Mouse (Mus musculus) thymus, postnatal 14 days (tissue): ENCODE data around the gene Ssbp3.

Experiments
- DNase-seq: peaks from one replicate; pipeline ENCODE4 v3.0.0; 2021

Gene Ssbp3

DNA sequence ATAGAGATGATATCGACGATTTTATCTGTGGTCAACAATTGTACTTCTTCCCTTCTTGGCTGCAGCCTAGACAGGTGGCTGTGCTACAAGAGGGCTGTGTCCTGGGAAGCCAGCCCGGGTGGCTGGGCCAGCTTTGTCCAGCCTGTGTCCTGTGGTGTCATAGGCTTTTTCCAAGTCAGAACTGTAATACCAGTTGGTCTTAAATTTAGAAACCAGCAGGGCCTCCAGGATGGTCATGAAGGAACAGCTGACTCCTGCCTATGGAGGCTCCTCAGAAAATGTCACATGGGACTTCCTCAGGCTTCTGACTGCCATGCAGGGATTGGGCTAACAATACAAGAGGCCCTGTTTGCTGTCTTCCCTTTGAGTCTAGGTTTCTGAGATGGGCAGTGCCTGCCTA lies 102.1 kb downstream of the Ssbp3 start:
- DNase-seq, result no peak

DNA sequence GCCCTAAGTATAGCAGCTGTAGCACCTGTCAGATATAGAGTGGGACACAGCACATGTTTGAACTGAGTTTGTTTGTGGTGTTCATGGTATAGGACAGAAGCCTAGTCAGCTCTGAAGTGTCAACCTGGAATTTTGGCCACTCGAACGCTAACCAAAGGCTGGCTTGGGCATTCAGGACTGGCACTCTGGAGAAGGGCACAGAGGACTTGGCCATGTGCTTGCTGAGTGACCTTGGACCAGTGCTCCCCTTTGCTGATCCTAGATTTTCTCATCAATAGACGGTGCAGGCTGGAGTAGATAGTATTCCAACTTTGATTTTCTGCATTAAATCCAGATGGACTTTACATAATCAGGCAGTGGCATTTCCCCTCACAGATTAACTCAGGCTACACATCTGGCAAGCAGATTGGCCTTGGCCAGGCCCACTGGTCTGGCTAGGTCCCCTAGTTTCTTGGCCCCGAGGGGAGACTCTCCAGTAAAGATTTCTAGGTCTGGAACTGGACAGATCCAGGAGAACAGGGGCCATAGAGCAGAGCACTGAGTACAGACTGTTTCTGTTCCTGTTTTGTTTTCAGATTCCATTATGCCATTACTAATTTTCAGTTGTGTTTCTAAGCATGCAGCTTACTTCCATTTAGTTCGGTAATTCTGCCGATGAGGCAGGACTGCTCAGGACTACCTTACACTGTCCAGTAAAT lies 102.8 kb downstream of the Ssbp3 start:
- DNase-seq, result no peak

DNA sequence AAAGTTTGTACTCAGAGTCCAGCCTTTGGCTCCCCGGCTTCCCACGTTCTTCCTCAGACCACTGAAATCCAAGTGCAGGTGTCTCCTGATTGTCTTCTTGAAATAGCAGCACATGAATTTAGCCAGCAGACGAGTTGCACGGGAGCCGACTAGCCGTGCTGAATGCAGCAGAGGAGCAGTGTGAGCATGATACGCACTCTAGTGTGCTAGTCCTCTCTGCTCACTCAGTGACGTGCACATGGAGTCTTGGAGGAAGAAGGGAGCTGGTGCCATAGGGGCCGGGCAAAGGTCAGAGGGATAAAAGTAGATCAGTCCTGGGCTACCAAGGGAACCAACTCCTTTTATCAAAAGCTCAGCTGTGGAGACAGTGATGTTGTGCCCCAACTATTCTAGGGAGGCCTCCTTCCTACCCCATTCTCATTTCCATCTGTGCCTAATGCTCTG lies 103.3 kb downstream of the Ssbp3 start:
- no peak for DNase-seq

DNA sequence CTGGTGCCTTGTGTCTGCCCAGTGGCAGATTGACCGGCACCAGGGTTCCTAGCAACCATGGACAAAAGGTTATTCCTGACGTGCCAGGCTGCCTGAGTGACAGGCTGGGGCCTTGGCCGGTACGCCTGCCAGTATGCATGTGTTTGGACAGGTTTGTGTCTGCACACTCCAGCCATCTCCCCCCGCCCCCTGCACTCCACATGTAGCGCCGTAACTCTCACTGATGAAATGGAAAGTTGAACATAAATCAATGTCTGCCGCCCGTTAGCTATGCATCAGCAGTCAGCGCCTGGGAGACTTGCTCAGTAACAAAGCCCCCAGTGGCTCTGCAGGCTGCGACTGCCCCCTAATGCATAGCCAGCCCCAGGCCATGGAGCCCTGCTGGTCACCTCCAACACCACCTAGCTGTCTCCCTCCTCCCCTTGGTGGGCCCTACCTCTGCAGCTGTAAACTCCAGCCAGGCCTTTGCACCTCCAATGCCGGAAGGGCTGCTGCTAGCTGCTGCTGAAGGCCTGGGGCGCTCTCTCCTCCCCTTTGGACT lies 105.5 kb downstream of the Ssbp3 start:
- DNase-seq, result no peak

DNA sequence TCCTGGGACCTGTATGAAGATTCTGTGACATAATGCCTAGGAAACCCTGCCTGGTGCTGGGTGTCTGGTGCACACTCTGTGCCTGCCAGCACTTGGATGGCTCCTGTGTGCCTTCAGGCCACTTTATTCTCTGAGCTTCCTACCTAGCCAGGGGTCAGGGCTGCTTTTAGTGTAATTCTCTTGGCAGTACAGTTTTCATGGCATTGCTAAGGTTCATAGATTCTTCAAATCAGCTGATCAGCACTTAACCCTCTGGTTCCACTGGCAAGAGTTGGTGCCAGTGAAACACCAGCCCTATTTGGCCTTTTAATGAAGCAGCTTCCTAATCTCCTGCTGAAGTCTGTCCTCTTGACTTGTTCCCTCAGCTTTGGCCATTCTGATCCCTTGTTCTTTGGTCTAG lies 106.8 kb downstream of the Ssbp3 start:
- DNase-seq, result no peak

DNA sequence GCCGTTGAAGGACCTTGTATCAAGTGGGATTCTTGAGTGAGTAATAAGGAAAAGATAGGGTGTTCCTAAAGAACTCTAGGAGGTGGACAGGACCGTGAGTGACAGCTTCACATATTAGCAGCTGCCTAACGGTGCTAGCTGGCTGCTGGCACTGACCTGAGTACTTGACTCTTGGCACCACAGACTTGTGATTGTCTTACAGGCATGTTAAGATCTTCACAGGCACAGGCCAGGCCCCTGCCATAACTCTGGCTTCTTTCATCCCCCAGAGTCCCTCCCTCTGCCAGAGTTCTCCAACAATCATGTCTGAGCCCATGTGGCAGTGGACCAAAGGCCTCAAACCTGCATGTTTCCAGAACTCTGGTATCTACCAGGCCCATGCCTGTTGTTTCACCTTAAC lies 108.0 kb downstream of the Ssbp3 start:
- DNase-seq, result no peak

DNA sequence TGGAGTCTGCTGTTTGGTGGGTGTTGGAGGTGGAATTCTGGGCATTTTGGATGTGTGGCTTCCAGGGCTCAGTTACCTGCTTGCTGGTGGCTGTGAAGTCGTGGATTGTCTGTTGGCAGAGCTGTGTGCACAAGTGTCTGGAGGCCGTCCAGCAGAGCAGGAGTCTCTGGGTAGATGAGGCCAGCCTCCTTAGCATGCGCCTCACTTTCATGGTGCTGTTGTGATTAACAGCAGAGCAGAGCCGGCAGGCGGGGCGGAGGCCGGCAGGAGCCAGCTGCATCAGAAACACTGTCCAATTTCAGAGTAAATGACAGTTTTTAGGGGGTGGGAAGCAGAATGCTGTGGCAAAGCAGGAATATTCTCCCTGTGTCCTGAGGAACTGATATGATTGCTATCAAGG lies 108.5 kb downstream of the Ssbp3 start:
- no peak for DNase-seq

DNA sequence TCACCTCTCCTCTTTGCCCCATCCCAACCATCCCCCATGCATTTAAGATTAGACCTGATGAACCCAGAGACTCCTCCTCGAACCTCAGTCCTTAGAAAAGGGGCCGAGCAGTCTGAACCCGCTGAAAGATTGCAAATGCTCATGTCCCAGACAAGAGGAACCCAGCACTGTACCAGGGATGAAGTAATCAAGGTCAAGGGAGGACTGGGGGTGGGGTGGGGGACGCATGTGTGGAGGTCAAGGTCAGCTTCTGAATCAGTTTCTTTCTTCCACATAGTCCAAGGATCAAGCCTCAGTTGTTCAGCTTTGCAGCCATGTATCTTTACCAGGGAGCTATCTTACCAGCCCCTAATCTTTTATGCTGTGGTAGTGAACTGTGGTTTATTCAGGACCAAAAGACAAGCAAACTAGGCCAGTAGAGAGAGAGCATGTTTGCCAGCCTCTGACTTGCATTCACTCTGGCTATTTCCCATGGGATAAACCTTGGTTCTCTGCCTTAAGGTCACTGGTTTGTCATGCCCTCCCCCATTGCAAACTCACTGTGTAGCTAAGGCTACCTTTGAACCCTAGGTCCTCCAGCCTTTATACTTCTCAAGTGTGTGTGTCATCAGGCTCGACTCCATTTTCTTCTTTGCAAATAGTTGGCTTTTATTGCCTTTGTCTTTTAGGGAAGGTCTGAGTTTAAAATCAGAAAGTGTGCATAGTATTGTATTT lies 109.9 kb downstream of the Ssbp3 start:
- DNase-seq, result no peak

DNA sequence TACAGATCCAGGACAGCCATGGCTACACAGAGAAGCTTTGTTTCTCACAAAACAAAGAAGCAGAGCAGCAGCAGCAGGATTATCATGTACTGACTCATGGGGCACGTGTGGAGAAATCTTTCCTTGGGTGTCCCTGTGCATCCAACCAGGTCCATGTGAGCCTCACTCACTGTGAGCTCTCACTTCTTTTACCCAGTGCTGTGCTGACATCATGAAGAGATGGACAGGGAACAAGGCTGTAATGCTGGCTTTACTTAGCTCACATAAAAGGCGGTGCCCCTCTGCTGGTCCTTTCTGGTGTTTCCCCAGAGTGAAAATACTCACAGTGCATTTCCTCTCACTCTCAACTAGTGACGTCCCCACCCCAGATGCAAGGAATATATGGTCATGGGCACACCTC lies 111.0 kb downstream of the Ssbp3 start:
- DNase-seq, result no peak

DNA sequence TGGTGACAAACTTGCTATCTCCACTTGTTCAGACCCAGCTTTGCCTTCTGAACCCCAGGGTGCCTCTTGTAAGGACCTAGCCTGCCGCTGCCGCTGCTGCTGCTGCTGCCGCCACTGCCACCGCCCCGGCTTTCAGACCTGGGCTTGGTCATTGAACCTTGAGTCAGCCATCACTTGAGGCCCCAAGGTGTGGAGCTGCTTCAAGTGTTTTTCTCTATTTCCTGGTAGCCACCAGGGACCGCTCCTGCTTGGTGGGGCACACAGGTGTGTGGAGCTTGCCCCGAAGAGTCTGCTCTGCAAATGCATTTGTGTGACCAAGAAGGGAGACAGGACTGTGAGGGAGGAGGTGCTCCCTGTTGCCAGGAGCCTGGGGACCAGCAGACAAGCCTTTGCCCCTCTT lies 114.4 kb downstream of the Ssbp3 start:
- DNase-seq, result no peak

DNA sequence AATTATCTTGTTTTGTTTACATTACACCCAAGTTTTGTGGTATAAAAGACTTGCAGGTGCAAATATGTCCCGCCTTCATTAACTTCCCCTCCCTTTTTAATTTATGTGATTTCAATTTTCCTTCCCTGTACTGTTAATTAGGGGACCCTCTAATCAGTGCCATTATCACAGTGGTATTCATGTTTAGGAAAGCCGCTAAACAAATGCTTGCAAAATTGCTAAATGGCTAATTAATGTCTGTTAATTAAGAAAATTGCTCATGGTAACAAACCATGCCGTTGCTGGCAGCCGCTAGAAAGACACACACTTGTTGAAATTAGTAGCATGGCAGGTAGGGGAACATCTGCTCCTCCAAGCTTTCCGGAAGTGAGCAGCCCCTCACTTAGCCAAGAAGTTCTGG lies 114.9 kb downstream of the Ssbp3 start:
- DNase-seq, result no peak

DNA sequence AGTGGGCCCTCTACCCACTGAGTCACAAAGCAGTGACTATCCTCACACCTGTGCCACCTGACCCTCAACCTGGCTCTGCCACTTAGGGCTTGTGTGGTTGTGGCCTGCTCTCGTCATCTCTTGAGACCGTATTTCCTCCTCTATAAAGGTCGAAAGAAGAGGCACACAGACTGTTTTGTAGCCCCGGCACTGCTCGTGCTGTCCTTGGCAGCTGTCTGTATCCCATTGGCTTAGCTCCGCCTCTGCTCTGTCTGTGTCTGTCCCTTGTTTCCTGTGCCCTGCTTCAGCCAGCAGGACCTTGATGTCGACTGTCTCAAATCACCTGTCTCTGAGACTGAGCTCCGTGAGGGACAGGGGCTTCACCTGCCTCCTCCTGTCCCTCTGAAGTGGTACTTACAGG lies 116.0 kb downstream of the Ssbp3 start:
- no peak for DNase-seq

DNA sequence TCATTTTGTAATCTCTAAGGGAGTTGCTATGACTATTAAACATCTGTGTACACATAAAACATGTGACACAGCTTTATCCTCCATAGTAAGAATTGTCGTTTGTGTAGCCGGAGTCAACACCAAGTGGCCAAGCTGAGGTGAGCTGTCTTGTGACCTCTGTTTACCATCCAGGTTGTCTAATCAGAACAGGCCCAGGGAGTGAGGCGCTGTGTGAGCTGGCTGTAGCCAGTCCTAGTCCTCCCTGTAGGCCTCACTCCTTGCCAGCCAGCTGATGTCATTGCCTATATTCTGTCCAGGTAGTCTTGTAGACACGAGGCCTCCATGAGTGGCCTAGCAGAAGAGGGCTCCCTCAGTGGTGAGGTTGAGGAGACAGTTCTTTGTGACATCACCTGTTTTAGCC lies 125.2 kb downstream of the Ssbp3 start:
- DNase-seq, result no peak

DNA sequence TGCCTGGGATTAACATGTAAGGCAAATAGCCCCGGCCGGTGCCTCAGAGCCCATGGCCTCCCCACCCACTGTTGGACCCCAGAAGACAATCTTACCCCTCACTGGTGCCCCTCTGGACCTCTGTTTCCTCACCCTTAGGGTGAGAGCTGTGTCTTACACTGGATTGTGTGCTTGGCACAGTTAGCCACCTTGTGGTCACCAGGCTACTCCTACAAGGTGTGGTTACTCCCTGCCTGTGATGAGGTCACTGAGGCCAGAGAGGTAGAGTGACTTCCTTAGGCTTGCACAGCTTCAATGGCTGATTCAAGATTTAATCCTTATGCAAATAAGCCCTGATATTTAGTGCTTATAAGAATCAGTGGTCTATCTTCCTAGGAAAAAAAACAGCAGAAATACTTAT lies 126.5 kb downstream of the Ssbp3 start:
- no peak for DNase-seq

DNA sequence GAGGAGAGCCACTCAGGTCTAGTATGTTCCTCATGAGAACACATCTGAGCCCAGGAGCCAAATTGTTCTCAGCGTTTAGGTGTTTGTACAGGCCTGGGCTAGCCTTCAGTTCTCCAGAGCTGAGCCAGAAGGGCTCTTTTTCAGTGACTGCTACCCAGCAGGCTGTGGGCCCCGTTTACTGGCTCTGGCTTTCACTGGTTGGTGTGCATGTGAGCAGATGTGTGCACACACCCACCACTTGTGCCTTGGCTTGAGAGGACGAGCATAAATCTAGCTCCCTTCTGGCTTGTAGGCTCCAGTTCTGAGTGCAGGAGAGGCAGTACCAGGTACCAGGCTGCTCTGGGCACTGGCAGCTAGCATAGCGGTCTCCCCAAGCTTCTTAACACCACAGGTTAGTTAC lies 127.8 kb downstream of the Ssbp3 start:
- no peak for DNase-seq

DNA sequence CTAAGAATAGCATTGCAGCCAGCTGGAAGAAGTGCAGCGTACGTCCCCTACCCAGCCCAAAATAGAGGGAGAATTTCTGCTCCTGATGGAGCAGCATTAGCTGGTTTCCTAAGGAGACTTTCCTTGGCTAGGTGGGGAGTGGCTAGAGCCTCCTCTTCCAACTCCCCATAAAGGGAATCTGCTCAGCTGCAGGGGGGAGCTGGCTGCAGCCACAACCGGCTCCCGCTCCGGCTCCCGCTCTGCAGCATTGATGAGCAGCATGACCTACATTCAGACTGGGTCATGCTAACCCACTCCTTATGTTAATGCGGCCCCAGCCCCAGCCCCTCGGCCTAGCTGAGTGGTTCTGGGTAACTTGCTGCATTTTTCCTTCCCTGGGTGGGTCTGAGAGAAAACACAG lies 128.8 kb downstream of the Ssbp3 start:
- DNase-seq, result no peak

DNA sequence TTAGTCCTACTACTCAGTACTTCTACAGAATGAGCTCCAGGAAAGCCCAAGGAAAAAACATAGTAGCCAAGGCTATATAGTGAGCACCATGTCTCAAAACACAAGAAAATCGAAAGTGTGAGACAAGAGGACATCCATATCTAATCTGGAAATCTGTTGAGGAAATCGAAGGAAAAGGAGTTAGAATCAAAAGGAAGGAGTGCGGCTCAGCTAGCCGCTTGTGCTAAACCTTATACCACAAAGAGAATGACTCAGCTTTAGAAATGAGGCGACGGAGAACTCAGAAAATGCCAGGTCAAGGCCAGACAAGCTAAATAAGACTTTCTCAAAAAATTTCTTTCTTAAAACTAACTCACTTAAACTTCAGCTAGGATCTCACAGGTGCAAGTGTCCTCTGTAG lies 131.8 kb downstream of the Ssbp3 start:
- DNase-seq, result no peak

DNA sequence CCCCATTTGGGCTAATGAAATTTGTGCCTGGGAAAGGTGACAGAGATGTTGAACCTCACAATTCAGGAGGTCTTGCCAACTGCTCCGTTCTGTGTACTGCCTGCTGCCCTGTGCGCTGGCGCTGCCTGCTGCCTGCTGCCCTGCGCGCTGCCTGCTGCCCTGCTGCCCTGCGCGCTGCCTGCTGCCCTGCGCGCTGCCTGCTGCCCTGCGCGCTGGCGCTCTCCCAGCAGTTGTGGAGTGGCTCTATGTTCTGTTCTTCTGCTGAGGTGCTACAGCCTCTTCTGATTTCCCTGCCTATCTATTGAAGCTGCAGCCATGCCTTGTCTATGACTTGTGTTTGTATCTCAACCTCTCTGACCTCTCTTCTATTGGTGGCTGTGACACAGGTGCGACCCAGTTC lies 134.7 kb downstream of the Ssbp3 start:
- DNase-seq, result no peak

DNA sequence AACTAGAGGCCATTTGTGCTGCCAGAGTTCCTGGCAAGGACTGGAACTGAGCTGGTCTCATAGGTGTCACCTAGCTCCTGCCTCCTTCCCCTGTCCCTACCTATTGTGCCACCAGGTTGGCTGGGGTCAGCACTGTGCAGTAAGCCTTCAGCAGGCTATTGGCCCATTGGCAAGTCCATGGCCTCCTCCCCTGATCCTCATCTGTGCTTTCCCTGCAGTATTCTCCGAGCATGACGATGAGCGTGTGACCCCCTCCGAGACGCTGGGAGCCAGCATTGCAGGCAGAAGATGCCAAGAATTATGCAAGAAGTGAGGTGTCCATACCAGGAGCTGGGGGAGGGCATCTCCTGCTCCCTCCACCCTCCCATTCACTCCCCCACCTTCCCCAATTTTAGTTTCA lies 137.3 kb downstream of the Ssbp3 start:
- no peak for DNase-seq

DNA sequence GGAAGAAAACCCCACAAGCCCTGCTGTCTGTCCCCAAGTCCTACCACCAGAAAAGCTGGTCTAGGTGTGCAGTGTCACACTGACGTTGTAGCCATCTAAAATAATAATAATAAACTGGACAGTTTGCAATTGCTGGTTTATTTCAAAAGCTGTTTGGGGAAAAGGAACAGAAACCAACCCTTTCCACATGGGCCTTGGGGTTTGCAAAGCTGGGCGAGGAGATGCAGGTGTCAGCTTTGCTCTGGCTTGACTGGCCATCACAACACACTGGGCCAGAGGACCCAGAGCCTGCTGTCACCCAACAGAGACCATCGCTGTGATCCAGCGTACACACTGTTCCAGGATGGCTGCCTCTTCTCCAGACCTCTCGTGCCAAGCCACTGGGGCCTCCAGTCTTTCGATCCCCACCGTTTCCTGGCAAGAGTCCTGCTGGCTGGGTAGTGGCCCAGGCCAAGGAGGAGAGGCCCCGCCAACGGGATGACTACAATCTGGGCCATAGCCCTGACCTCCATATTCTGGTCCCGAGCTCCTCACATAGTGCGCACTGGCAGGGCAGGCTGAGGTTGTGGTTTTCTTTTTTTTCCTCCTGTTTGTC lies 138.2 kb downstream of the Ssbp3 start:
- DNase-seq, result no peak

DNA sequence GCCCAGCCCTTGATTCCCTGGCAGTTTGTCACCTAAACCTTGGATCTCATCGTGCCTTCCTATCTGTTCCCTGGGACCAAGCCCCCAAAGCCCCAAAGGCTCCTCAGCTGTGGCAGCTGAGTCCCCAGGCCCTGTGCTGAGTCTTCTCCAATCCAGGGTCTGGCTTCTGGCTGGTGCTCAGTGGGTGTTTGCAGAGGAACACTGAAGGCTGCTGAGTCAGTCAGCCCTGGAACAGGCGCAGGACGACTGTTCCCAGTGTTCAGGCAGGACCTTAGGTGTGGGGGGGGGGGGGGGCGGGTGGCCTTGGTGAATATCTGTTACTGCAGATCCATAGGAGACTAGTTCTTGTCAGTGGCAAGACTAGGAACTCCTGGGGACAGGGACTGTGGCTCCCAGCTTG lies 141.4 kb downstream of the Ssbp3 start:
- no peak for DNase-seq

DNA sequence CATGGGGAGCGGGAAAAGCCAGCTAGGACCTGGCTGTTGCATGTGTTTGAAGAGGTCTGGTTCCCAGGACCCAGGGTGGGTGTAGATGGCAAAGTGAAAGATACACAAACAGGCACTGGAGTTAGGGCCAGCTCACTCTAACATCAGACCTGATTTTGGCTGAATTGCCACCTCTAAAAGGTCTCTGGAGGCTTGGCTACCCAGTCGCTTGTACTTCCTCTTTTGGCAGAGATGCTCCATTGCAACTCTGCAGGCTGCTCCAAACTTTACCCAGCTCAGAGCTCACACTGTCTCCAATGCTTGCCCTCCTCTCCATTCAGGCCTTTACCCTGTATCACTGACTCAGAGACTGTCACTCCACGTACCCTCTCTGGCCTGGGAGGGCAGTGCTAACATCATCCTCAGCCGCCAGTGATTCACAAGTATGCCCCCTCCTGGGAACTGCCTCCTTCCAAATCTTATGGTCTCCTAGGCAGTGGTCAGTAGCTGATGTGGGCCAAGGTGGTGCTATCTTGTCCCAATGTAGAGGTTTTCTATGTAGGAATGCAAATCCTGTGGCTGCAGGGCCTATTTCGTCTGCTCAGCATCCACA lies 142.6 kb downstream of the Ssbp3 start:
- DNase-seq, result no peak

DNA sequence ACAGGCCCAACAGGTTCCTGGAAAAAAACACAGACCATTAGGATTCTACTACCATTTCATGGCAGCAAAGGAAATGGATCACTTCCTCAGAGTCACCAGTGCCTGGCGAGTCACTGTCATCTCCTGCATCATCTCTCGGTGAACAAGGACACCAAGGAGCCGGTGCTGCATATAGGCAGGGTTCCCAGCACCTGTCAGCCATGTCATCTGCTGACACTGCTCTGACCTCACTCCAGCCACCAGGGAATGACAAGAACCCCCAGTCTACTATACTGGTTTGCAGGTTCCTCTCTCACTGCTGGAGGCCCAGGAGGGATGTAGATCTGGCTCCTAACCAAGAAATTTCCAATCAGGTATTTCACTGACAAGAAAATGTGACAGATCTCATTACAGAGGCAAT lies 145.6 kb downstream of the Ssbp3 start:
- no peak for DNase-seq

DNA sequence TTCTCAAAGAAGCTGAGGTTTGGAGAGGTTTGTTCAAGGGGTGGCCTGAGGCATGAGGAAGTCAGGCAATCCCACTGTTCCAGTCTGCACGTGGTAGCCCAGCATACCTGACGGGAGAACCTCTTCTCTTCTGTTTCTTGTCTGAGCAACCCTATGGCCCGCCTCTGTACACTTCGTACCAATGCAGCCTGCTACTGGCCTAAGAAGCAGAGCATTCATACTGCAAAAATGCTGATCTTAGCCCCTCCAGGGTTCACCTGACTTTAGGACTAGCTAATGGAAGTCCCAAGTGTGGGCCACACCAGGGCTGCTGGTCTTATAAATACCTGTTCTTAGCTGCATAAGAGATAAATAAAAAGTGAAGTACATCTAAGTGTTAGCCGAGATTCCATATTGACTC lies 147.8 kb downstream of the Ssbp3 start:
- no peak for DNase-seq
